Mouse (Mus musculus): Measurements from ENCODE around the gene Olfr52. TPM values are rescaled to one million over a fixed set of nuclear protein-coding genes. Genes with fewer than 3 reads are reported as not detected.

Gene Olfr52
- polyA plus RNA-seq (2012; fragmentation: generic; extraction: Trizol): not detected
- long read RNA-seq, experiment 1: 0 reads
- long read RNA-seq, experiment 2: 0 reads

DNA sequence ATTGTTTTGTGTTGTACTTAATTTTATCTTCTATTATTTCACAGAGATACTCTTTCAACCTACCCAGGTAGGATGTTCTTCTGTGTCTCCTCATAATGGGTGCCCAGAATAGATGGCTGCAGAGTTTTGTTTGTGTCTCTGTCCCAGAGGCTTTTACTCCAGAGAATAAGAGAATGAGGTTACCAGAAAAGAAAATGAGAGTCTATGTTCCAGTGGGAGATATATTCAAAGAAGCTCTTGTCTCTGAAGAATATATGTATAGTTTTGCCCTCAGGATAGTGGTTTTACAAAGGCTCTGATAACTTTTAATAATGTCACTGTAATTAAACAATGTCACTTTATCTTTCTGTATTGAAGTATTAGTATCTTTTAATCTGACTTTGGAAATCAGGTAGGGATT, at the start of gene Olfr52:
TSS of gene Olfr52 (minus strand) at position 101 of the 400 bp plus-strand sequence.
- Histone ChIP-seq H3K79me2 (ENCODE audit: control insufficient read depth, insufficient read depth) (no peaks in the 10 kb centered on the region), H3ac (ENCODE audit: control insufficient read depth, insufficient read length, low read depth) (no peak within 1 kb of the TSS)
- no peak for TF ChIP-seq MYOD1 (IDR thresholded peaks at IDR 0.05; ENCODE audit: control insufficient read depth, insufficient read length, low read depth)
- no peak for TF ChIP-seq CTCF (IDR thresholded peaks at IDR 0.05; ENCODE audit: control insufficient read depth, insufficient read depth, insufficient read length)
- TF ChIP-seq MAX (IDR thresholded peaks at IDR 0.05): no peak
- no peak for TF ChIP-seq USF1 (IDR thresholded peaks at IDR 0.05; ENCODE audit: low read depth)
- no peak for TF ChIP-seq FOSL1 (IDR thresholded peaks at IDR 0.05; ENCODE audit: insufficient read depth, low read length, poor library complexity, severe bottlenecking)

DNA sequence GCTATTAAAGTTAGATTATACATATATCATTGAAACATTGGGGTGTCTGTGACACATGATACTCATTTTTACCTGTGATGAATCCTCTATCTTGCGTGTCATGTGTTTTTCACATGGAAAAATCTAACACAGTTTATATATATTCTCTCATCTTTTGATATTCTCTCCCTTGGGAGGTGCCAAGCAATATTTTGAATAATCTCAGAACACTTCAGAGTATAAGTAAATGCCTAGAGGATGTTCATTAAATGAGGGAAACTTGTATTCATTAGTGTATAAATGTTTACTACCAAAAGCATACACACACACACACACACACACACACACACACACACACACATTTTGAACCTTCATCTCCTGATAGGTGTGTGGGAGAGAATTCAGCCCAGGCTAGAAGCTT, 45.8 kb upstream of the Olfr52 start, which contains the start of gene Olfr1047:
TSS of gene Olfr1047 (minus strand) at position 101 of the 400 bp plus-strand sequence.
- Histone ChIP-seq H3K4me3 (ENCODE audit: insufficient read depth, poor library complexity, severe bottlenecking) (no peak within 1 kb of the TSS), H3K79me2 (ENCODE audit: control insufficient read depth, insufficient read depth) (no peaks in the 10 kb centered on the region)
- TF ChIP-seq USF1 (IDR thresholded peaks at IDR 0.05; ENCODE audit: low read depth) (no peak), MYOG (IDR thresholded peaks at IDR 0.05; ENCODE audit: control insufficient read depth, extremely low read depth, insufficient read length) (no peak), CEBPB (IDR thresholded peaks at IDR 0.05; ENCODE audit: low read depth) (no peak), MYOD1 (IDR thresholded peaks at IDR 0.05; ENCODE audit: control insufficient read depth, insufficient read length, low read depth) (no peak), CTCF (IDR thresholded peaks at IDR 0.05; ENCODE audit: control insufficient read depth, insufficient read depth, insufficient read length) (no peak), FOSL1 (IDR thresholded peaks at IDR 0.05; ENCODE audit: insufficient read depth, low read length, poor library complexity, severe bottlenecking) (no peak), MAX (IDR thresholded peaks at IDR 0.05) (no peak)

More for the DNA sequence above, at the start of gene Olfr52:
- H3K36me3 ChIP-seq (ENCODE audit: control insufficient read depth, insufficient read depth): no peaks in the 10 kb centered on the region
- no peaks in the 10 kb centered on the region for H3K79me3 ChIP-seq (ENCODE audit: low read depth)
- H3K27me3 ChIP-seq (ENCODE audit: control insufficient read depth, insufficient read depth, insufficient read length): no peaks in the 10 kb centered on the region
- no peak within 1 kb of the TSS for H3K4me3 ChIP-seq (ENCODE audit: insufficient read depth, poor library complexity, severe bottlenecking)

DNA sequence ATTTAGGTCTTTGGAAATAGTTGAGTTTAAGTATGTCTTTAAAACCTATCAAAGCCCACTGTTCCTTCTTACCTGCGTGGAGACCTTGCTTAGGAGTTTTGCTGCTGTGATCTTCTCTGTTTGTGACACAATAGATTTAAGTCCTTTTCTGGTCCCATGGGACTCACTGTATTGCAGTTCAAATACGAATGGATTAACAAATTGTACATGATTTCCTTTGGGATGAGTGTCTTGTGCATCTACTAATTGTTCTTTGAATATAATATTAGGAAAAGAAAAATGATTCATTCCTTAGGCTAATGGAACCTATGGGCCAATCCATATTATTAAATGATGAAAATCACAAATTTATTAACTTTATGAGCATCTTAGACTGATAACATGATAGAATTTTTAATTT, 33.7 kb upstream of the Olfr52 start, which contains the start of gene Olfr1046:
TSS of gene Olfr1046 (minus strand) at position 101 of the 400 bp plus-strand sequence.
- Histone ChIP-seq H3K79me3 (ENCODE audit: low read depth) (no peaks in the 10 kb centered on the region), H3K27me3 (ENCODE audit: control insufficient read depth, insufficient read depth, insufficient read length) (no peaks in the 10 kb centered on the region), H3K36me3 (ENCODE audit: control insufficient read depth, insufficient read depth) (no peaks in the 10 kb centered on the region), H3ac (ENCODE audit: control insufficient read depth, insufficient read length, low read depth) (no peak within 1 kb of the TSS), H3K79me2 (ENCODE audit: control insufficient read depth, insufficient read depth) (no peaks in the 10 kb centered on the region), H3K4me3 (ENCODE audit: insufficient read depth, poor library complexity, severe bottlenecking) (no peak within 1 kb of the TSS)
- TF ChIP-seq MYOD1 (IDR thresholded peaks at IDR 0.05; ENCODE audit: control insufficient read depth, insufficient read length, low read depth) (no peak), MAX (IDR thresholded peaks at IDR 0.05) (no peak), CTCF (IDR thresholded peaks at IDR 0.05; ENCODE audit: control insufficient read depth, insufficient read depth, insufficient read length) (no peak), FOSL1 (IDR thresholded peaks at IDR 0.05; ENCODE audit: insufficient read depth, low read length, poor library complexity, severe bottlenecking) (no peak), CEBPB (IDR thresholded peaks at IDR 0.05; ENCODE audit: low read depth) (no peak), MYOG (IDR thresholded peaks at IDR 0.05; ENCODE audit: control insufficient read depth, extremely low read depth, insufficient read length) (no peak), USF1 (IDR thresholded peaks at IDR 0.05; ENCODE audit: low read depth) (no peak)

More for the DNA sequence above, 45.8 kb upstream of the Olfr52 start, which contains the start of gene Olfr1047:
- H3ac ChIP-seq (ENCODE audit: control insufficient read depth, insufficient read length, low read depth): no peak within 1 kb of the TSS
- no peaks in the 10 kb centered on the region for H3K79me3 ChIP-seq (ENCODE audit: low read depth)
- H3K36me3 ChIP-seq (ENCODE audit: control insufficient read depth, insufficient read depth): no peaks in the 10 kb centered on the region
- no peaks in the 10 kb centered on the region for H3K27me3 ChIP-seq (ENCODE audit: control insufficient read depth, insufficient read depth, insufficient read length)

DNA sequence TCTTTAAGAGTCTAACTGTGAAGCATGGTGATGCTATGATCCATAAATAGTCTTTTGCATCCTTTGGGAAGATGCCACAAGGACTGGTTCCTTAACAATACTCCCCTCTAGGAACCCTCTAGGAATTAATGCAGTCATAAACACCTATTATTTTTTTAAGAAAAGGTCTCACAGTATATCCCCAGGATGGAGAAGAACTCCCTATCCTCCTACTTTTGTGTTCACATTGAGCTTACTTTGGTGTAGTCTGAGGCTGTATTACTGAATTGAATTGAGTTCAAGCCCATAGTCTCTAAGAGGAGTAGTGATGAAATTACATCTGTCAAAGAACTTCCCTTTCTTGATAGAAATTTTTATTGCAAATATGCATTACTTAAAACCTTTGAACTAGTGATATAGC, 17.4 kb upstream of the Olfr52 start, which contains the start of gene Olfr1045:
TSS of gene Olfr1045 (minus strand) at position 101 of the 400 bp plus-strand sequence.
- TF ChIP-seq MYOD1 (IDR thresholded peaks at IDR 0.05; ENCODE audit: control insufficient read depth, insufficient read length, low read depth) (no peak), USF1 (IDR thresholded peaks at IDR 0.05; ENCODE audit: low read depth) (no peak), FOSL1 (IDR thresholded peaks at IDR 0.05; ENCODE audit: insufficient read depth, low read length, poor library complexity, severe bottlenecking) (no peak), MAX (IDR thresholded peaks at IDR 0.05) (no peak), CTCF (IDR thresholded peaks at IDR 0.05; ENCODE audit: control insufficient read depth, insufficient read depth, insufficient read length) (no peak), CEBPB (IDR thresholded peaks at IDR 0.05; ENCODE audit: low read depth) (no peak), MYOG (IDR thresholded peaks at IDR 0.05; ENCODE audit: control insufficient read depth, extremely low read depth, insufficient read length) (no peak)
- no peak within 1 kb of the TSS for H3ac ChIP-seq (ENCODE audit: control insufficient read depth, insufficient read length, low read depth)
- no peak within 1 kb of the TSS for H3K4me3 ChIP-seq (ENCODE audit: insufficient read depth, poor library complexity, severe bottlenecking)

DNA sequence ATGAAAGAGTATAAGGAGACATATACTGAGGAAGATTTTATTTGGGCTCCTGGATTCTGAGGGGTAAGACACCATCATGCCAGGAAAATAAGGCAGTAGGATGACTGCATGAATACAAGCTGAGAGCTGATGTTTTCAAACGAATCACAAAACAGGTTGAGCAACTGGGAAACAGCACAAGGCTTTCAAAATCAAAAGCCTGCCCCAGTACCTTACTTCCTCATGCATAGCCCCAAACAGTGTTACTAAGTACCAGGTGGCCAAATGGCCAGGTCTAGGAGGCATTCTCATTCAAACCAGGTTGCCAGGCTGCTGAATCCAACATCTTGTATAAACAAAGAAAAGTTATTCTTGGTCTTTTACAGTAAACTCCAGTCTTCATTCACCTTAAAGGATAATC, 10.4 kb upstream of the Olfr52 start:
- Histone ChIP-seq H3K79me3 (ENCODE audit: low read depth) (no peaks in the 10 kb centered on the region), H3ac (ENCODE audit: control insufficient read depth, insufficient read length, low read depth) (no peak overlapping the region), H3K79me2 (ENCODE audit: control insufficient read depth, insufficient read depth) (no peaks in the 10 kb centered on the region), H3K27me3 (ENCODE audit: control insufficient read depth, insufficient read depth, insufficient read length) (no peaks in the 10 kb centered on the region), H3K36me3 (ENCODE audit: control insufficient read depth, insufficient read depth) (no peaks in the 10 kb centered on the region), H3K4me3 (ENCODE audit: insufficient read depth, poor library complexity, severe bottlenecking) (no peak overlapping the region)
- no peak for TF ChIP-seq USF1 (IDR thresholded peaks at IDR 0.05; ENCODE audit: low read depth)
- no peak for TF ChIP-seq FOSL1 (IDR thresholded peaks at IDR 0.05; ENCODE audit: insufficient read depth, low read length, poor library complexity, severe bottlenecking)
- TF ChIP-seq MYOD1 (IDR thresholded peaks at IDR 0.05; ENCODE audit: control insufficient read depth, insufficient read length, low read depth): no peak
- TF ChIP-seq MAX (IDR thresholded peaks at IDR 0.05): no peak
- TF ChIP-seq MYOG (IDR thresholded peaks at IDR 0.05; ENCODE audit: control insufficient read depth, extremely low read depth, insufficient read length): no peak
- no peak for TF ChIP-seq CEBPB (IDR thresholded peaks at IDR 0.05; ENCODE audit: low read depth)
- no peak for TF ChIP-seq CTCF (IDR thresholded peaks at IDR 0.05; ENCODE audit: control insufficient read depth, insufficient read depth, insufficient read length)

More for the DNA sequence above, 17.4 kb upstream of the Olfr52 start, which contains the start of gene Olfr1045:
- Histone ChIP-seq H3K36me3 (ENCODE audit: control insufficient read depth, insufficient read depth) (no peaks in the 10 kb centered on the region), H3K27me3 (ENCODE audit: control insufficient read depth, insufficient read depth, insufficient read length) (no peaks in the 10 kb centered on the region), H3K79me3 (ENCODE audit: low read depth) (no peaks in the 10 kb centered on the region), H3K79me2 (ENCODE audit: control insufficient read depth, insufficient read depth) (no peaks in the 10 kb centered on the region)

Measured in C2C12 (cell line).